Mouse (Mus musculus) C2C12 (cell line): ENCODE results near the gene Pkhd1. TPM values are rescaled to one million over a fixed set of nuclear protein-coding genes. Genes with fewer than 3 reads are reported as not detected.

Experiments used
- H3K27me3 ChIP-seq: one replicate; pipeline ENCODE4 v1.6.1; 2011; ENCODE audit not compliant: control insufficient read depth, insufficient read depth, insufficient read length
- H3K36me3 ChIP-seq: one replicate; pipeline ENCODE4 v1.6.1; 2011; ENCODE audit not compliant: control insufficient read depth, insufficient read depth
- H3K4me3 ChIP-seq: one replicate; pipeline ENCODE4 v1.5.1; 2011; ENCODE audit warnings: mild to moderate bottlenecking, control low read depth; ENCODE audit not compliant: poor library complexity, insufficient read depth, severe bottlenecking
- H3K79me2 ChIP-seq: one replicate; pipeline ENCODE4 v1.6.1; 2011; ENCODE audit not compliant: control insufficient read depth, insufficient read depth
- H3K79me3 ChIP-seq: one replicate; pipeline ENCODE4 v1.6.1; 2011; ENCODE audit warnings: low read depth, control low read depth
- H3ac ChIP-seq: one replicate; pipeline ENCODE3; 2011; ENCODE audit warnings: low read depth; ENCODE audit not compliant: control insufficient read depth, insufficient read length
- CEBPB ChIP-seq: IDR thresholded peaks from one replicate; pipeline ENCODE4 v1.6.1; 2011; ENCODE audit warnings: low read depth, mild to moderate bottlenecking, control low read depth, moderate library complexity
- CTCF ChIP-seq: IDR thresholded peaks from one replicate; pipeline ENCODE4 v1.5.1; 2011; ENCODE audit not compliant: control insufficient read depth, insufficient read depth, insufficient read length
- FOSL1 ChIP-seq: IDR thresholded peaks from one replicate; pipeline ENCODE4 v1.8.0; 2011; ENCODE audit warnings: mild to moderate bottlenecking, low read length; ENCODE audit not compliant: poor library complexity, insufficient read depth, severe bottlenecking
- MAX ChIP-seq: IDR thresholded peaks from one replicate; pipeline ENCODE4 v1.6.1; 2011; ENCODE audit warnings: mild to moderate bottlenecking, control low read depth
- MYOD1 ChIP-seq: IDR thresholded peaks from one replicate; pipeline ENCODE4 v1.6.1; 2011; ENCODE audit warnings: low read depth; ENCODE audit not compliant: control insufficient read depth, insufficient read length
- MYOG ChIP-seq: IDR thresholded peaks from one replicate; pipeline ENCODE4 v1.6.1; 2011; ENCODE audit not compliant: control insufficient read depth, insufficient read length; ENCODE audit errors: extremely low read depth
- USF1 ChIP-seq: IDR thresholded peaks from one replicate; pipeline ENCODE4 v1.6.1; 2011; ENCODE audit warnings: low read depth, mild to moderate bottlenecking, control low read depth, moderate library complexity
- polyA plus RNA-seq: library from polyadenylated mRNA; unstranded; fragments of >200 nt; fragmentation: generic; extraction: Trizol; gene quantifications from one replicate; pipeline ENCODE4 v1.2.1, GENCODE M21; 2012; ENCODE audit warnings: missing spikeins

Gene Pkhd1
- polyA plus RNA-seq, 1 experiment = not detected

DNA sequence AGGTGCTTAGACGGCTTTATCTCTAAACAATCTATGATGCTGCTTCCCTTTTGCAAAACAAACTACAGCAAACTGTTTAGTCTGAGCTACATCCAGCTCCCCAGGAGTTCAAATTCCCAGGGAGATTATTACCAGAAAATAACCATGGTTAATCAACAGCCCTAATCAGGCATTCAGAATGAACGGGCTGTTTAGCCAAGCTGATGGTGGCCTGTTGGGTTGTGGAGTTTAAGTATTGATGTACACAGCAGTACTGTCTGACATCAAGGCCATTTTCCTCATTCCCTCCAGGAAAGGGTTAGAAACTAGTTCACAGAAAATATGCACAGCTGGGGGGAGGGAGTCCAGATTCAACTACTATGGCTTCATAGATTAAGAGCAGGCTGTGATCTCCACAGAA is 12.4 kb downstream of the Pkhd1 start:
- Histone ChIP-seq H3K79me3 (no peaks in the 10 kb centered on the region), H3K4me3 (no peak overlapping the region), H3K27me3 (no peaks in the 10 kb centered on the region), H3ac (no peak overlapping the region), H3K79me2 (no peaks in the 10 kb centered on the region), H3K36me3 (no peaks in the 10 kb centered on the region)
- TF ChIP-seq MYOD1 = no peak
- no peak for TF ChIP-seq MYOG
- TF ChIP-seq CTCF = no peak
- no peak for TF ChIP-seq USF1
- no peak for TF ChIP-seq FOSL1
- TF ChIP-seq MAX = no peak
- no peak for TF ChIP-seq CEBPB

DNA sequence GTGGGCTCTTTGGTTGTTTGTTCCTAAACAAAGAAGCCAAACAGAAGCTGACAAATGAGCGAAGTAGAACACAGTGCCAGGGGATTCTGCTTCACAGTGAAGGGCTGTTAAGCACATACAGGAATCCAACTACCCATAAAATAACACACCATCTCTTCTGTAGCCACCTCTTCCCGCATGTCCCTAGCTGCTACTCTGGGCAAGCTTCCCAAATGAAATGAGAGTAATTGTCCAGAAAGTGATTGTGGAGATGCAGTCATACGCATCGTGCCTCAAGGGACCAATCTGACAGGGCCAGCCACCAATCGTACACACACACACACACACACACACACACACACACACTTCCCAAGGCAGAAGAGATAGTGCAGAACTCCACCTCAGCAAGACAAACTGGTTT is 27.4 kb downstream of the Pkhd1 start:
- Histone ChIP-seq H3ac (no peak overlapping the region), H3K79me3 (no peaks in the 10 kb centered on the region), H3K79me2 (no peaks in the 10 kb centered on the region), H3K4me3 (no peak overlapping the region), H3K27me3 (peaks cover 10% of the 10 kb centered on the region), H3K36me3 (no peaks in the 10 kb centered on the region)
- no peak for TF ChIP-seq MYOD1
- TF ChIP-seq CEBPB = no peak
- no peak for TF ChIP-seq MYOG
- no peak for TF ChIP-seq FOSL1
- TF ChIP-seq MAX = no peak
- no peak for TF ChIP-seq CTCF
- TF ChIP-seq USF1 = no peak

DNA sequence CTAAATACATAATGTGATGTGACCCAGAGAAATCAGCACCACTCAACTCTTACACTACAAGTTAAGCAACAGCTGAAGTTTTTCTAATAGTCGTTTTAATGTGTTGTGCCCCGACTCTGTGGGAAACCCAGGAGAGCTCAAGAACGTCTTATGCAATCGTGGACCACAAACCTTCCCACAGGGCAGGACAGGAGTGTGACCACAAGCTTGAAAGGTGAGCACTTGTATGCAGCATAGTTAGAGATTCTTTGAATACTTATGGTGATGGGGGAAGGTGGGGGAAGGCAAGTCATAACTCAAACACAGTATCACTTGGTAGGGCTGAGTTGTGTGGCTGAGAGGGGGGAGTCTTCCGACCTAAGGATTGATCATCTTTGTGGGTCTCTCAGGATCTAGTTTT is 46.4 kb downstream of the Pkhd1 start:
- Histone ChIP-seq H3K4me3 (no peak overlapping the region), H3ac (no peak overlapping the region), H3K36me3 (no peaks in the 10 kb centered on the region), H3K79me2 (no peaks in the 10 kb centered on the region), H3K27me3 (peaks cover 5% of the 10 kb centered on the region), H3K79me3 (no peaks in the 10 kb centered on the region)
- no peak for TF ChIP-seq CEBPB

DNA sequence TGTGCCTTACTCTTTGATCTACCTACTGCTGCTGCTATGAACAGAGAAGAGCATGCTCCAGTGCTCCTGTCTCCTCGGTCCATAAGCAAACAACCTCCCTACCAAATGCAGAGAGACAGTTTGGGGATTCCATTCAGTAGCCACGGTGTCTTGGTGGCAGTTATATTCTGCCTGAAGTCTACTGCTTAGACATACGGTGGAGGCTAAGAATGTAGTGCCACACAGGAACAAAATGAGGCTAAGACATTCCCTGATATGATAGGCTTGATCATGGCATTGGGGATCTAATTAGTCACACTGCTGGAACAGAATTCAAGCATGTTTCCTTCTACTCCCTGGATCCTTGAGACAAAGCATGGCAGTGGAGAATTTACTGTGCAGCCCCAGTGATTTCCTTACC is 48.4 kb downstream of the Pkhd1 start:
- Histone ChIP-seq H3ac (no peak overlapping the region), H3K27me3 (peaks cover 5% of the 10 kb centered on the region), H3K79me3 (no peaks in the 10 kb centered on the region), H3K4me3 (no peak overlapping the region), H3K79me2 (no peaks in the 10 kb centered on the region), H3K36me3 (no peaks in the 10 kb centered on the region)
- TF ChIP-seq FOSL1 = no peak
- TF ChIP-seq CTCF = no peak
- no peak for TF ChIP-seq MAX
- no peak for TF ChIP-seq MYOG
- no peak for TF ChIP-seq MYOD1
- TF ChIP-seq CEBPB = no peak
- TF ChIP-seq USF1 = no peak

DNA sequence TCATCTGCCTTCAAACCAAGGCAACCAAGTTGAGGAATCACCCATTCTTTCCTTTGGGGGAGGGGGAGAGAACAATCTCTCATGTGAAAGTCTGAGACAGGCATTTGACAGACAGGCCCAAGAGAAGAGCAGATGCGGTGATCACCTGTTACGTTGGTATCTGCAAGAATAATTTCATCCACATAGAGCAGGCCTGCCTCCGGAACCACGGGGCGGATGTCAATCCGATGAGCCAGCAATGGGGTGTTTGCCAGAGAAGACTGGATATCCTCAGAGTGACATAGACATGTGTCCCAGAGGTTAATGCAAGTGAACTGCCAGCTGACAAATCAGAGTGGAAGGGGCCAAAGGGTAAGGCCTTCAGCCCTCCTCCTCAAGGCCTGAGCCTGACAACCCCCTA is 59.4 kb downstream of the Pkhd1 start:
- TF ChIP-seq USF1 (no peak), MYOG (no peak), CTCF (no peak), CEBPB (no peak), MAX (no peak), MYOD1 (no peak), FOSL1 (no peak)
- H3ac ChIP-seq = no peak overlapping the region
- no peaks in the 10 kb centered on the region for H3K36me3 ChIP-seq
- H3K79me3 ChIP-seq = no peaks in the 10 kb centered on the region
- peaks cover 4% of the 10 kb centered on the region for H3K27me3 ChIP-seq
- H3K79me2 ChIP-seq = no peaks in the 10 kb centered on the region
- H3K4me3 ChIP-seq = no peak overlapping the region

DNA sequence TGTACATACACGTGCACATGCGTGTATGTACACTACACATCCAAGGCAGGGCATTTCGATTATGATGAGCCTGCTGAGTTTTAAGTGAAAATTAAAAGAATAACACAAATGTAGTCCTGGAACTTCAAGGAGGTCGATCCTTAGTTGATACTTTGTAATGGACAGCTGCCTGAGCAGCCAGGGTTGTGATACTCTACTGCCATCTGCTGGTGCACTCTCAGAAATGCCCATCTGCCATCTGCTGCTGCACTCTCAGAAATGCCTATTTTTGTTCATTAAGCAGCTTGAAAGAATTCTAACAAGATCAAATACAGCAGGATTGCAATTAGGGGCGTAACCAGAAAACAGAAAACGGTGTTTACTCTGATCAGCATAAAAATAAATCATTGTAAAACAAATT is 63.5 kb downstream of the Pkhd1 start:
- Histone ChIP-seq H3K79me2 (no peaks in the 10 kb centered on the region), H3K79me3 (no peaks in the 10 kb centered on the region), H3K27me3 (no peaks in the 10 kb centered on the region), H3K36me3 (no peaks in the 10 kb centered on the region), H3ac (no peak overlapping the region), H3K4me3 (no peak overlapping the region)
- no peak for TF ChIP-seq USF1
- TF ChIP-seq CTCF = peak; percentile 39
